Mouse (Mus musculus) kidney, embryonic 15.5 days (tissue): Measurements from ENCODE around the gene H2al1a. TPM values are rescaled to one million over a fixed set of nuclear protein-coding genes. Genes with fewer than 3 reads are reported as not detected.

Experiments
- polyA plus RNA-seq: library from polyadenylated mRNA; unstranded; fragments of >200 nt; fragmentation: Nextera tagmentation; extraction: Ambion mirVana; gene quantifications from 2 replicates; pipeline ENCODE4 v1.2.1, GENCODE M21; 2015

The H2al1a gene
- polyA plus RNA-seq, 1 experiment from 2014 or later, result not detected

Other genes starting within 250 kb of the H2al1a start
- gene H2al1b, start 3.2 kb downstream of the H2al1a start, polyA plus RNA-seq, result not detected in 2 replicates
- not detected in 2 replicates for gene H2al1c, start 6.4 kb downstream of the H2al1a start, polyA plus RNA-seq
- gene H2al1d, start 9.6 kb downstream of the H2al1a start, polyA plus RNA-seq, result not detected in 2 replicates
- not detected in 2 replicates for gene H2al1e, start 12.7 kb downstream of the H2al1a start, polyA plus RNA-seq
- gene H2al1f, start 15.9 kb downstream of the H2al1a start, polyA plus RNA-seq, result not detected in 2 replicates
- gene H2al1g, start 19.0 kb downstream of the H2al1a start, polyA plus RNA-seq, result not detected in 2 replicates
- not detected in 2 replicates for gene H2al1h, start 22.2 kb downstream of the H2al1a start, polyA plus RNA-seq
- not detected in 2 replicates for gene H2al1i, start 25.4 kb downstream of the H2al1a start, polyA plus RNA-seq
- gene H2al1j, start 28.6 kb downstream of the H2al1a start, polyA plus RNA-seq, result not detected in 2 replicates